Mouse (Mus musculus) induced T-regulatory cell, adult 2 months (primary cell): ENCODE results near the gene Eps8.

Experiments
- DNase-seq: peaks from one replicate; pipeline ENCODE4 v3.0.0-alpha.2; 2012; ENCODE audit warnings: low read depth

Eps8 gene

GRCm38 (mm10) chr6:137612071-137612547 is 42.6 kb downstream of the Eps8 start:
- DNase-seq: no peak

DNA sequence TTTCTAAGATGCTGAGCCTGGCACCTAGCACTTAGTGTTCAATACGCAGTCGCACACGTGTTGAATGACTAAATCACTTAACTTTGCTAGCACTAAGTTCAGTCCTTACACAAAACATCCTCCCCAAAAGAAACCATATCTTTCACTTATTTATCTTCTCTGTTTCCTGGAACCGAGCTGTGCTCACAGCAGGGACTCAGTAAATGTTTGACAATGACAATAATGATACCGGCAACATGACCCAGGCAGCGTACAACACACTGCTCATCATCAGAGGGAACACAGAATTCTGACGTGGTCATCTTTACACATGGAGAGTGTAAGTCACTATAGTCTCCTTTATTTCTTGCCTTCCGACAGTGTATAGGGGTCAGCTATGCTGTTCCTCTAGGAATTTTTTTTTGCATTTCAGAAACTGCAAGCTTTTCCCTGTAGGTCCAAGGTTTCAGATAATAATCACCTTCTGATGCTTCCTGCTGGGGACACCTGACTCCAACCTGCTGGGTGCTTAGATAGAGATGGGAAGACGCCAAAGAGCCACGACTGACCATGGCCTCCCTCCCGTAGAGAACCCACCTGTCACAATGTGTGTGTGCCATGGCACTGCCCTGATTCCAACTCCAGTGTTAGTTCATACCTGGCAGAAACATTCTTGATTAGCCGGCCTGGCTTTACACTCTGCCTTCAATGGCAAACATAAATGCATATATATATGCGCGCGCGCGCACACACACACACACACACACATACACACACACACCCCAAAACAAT is 46.3 kb downstream of the Eps8 start:
- DNase-seq: no peak

GRCm38 (mm10) chr6:137606541-137606940 is 48.1 kb downstream of the Eps8 start:
- DNase-seq: no peak

- no peak for DNase-seq
These were observed 50.0 kb downstream of the Eps8 start for GRCm38 (mm10) chr6:137604417-137605248.

- DNase-seq: no peak
These were observed 56.4 kb downstream of the Eps8 start for GRCm38 (mm10) chr6:137598306-137598705.

DNA sequence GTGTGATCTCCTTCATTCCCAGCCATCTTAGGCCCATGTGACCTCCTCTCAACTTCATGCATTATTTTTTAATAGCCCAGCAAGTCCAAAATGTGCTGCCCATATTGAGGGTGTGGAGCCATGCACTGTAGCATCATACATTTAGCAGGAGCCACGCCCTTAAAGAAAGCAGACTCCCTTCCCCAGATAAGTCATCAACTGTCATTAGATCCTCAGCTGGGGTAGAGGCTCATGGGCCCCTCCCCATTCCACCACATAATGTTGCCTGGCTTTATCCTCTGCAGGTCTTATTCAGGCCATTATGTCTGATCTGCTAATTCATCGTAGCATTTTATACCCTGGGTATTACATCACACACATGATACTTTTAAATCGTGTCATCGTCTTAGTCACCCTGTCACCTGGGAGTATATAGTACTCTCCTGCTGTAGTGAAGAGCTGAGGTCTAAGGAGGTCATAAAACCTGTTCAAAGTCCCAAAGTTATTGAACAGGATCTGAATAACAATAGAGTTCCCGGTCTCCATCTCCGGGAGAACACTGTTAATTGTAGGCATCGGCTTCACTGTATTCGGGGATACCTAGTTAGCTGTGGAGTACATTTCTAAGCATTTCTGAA is 57.1 kb downstream of the Eps8 start:
- DNase-seq: no peak

- DNase-seq: no peak
These were observed 62.1 kb downstream of the Eps8 start for GRCm38 (mm10) chr6:137592582-137592981.

GRCm38 (mm10) chr6:137589245-137589618 is 65.4 kb downstream of the Eps8 start:
- no peak for DNase-seq

GRCm38 (mm10) chr6:137588481-137589244 is 66.0 kb downstream of the Eps8 start:
- DNase-seq: no peak

DNA sequence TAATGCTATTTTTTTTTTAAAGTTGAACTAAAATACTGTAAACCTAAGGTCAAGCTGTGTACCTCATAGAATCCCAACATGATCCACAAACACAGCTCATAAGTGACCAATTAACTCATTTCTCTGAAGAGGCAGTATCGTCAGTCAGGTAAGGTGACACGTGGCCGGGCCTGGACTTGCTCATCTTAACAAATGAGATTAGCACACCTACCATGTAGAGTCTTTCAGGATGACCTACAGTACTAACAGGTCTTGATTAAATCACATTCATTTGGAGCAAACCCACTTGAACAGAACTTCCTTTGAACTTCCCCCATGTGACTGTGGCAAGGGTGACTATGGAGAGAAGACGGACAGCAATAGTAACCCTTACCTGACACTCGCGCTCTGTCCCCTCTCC is 66.8 kb downstream of the Eps8 start:
- no peak for DNase-seq

DNA sequence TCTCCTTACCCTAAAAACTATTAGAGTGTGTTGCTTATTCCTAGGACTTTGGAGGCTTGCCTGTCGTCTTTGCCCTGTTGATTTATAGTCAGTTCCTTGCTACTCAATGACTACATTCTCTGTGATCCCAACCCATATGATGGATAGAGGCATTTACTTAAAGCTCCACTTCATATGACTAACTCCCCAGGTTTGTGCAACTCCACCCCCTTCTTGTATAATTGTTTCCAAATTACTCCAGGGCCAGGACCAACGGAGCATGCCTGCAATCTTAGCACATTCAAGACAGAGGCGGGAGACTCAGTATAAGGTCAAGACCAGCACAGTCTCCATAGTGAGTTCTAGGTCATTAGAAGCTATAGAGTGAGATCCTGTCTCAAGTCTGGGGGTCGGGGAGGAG is 69.4 kb downstream of the Eps8 start:
- DNase-seq: no peak

DNA sequence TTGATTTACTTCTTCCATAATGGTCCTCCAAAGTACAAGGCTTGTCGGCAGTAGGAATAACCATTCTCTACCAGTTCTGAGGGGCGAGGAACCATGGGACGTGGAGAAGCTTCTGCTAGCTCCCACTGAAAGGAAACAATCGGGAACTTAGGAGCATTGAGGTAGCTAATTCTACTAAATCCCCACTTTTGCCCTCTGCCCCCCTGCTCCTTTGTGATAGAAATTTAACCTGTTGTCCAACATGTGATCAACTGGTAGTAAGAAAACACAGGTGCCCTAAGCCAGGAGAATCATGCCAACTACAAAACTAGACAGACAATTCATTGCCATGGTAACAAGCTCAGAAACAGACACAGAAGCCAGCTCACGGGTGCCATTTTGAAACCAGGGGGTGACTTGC is 71.6 kb downstream of the Eps8 start:
- no peak for DNase-seq

DNA sequence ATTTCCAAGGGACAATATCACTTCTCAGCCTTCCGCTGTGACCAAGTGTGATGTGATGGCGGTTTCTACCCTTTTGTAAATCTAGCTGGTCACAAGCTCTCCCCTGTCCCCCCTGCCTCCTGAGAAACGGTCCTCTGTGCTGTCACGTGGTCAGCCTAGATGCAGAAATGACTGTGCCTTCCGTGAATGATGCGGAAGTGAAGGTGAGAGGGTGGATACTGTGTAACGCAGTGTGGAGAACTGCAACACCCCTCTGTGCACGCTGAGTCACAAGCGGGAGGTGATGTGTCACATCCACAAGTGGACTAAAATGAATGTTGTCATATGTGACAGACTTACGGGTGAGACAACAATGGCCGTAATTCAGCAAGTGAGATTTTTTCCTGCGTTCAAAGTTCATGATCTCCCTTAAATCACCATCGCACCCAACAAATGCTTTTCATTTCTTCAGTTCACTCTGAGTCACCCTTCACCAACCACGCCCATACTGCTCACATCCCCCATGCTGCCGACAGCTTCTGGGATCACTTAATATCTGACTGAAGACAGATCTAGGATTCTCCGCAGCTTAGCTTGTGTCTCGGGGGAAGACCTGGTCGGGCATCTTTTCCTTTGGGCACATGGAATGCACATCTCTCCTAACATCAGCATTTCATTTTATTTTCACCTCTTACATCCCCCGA is 72.3 kb downstream of the Eps8 start:
- peak; percentile 32 for DNase-seq

- no peak for DNase-seq
These were observed 73.2 kb downstream of the Eps8 start for GRCm38 (mm10) chr6:137581331-137582010.

GRCm38 (mm10) chr6:137580503-137580902 is 74.2 kb downstream of the Eps8 start:
- DNase-seq: no peak

GRCm38 (mm10) chr6:137576670-137577371 is 77.9 kb downstream of the Eps8 start:
- no peak for DNase-seq

- DNase-seq: no peak
These were observed 78.6 kb downstream of the Eps8 start for GRCm38 (mm10) chr6:137576091-137576490.

DNA sequence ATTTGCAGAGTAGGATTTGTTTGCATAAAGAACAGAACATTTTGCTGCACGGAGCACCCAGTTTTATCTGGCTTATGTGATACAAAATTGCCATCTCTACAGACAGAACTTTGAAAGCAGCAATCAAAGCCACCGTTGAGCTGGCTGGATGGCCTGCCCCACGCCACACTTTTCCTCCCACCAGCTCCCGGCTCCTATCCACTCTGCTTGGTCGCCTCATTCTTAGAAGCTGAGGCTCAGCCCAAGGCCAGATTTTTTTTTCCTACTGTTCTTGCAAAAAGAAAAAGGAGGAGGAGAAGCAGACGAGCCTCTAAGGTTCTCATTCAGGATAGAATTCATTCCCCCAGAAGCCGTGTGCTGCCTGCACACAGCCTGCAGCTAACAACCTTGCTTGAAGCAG is 80.8 kb downstream of the Eps8 start:
- DNase-seq: no peak

DNA sequence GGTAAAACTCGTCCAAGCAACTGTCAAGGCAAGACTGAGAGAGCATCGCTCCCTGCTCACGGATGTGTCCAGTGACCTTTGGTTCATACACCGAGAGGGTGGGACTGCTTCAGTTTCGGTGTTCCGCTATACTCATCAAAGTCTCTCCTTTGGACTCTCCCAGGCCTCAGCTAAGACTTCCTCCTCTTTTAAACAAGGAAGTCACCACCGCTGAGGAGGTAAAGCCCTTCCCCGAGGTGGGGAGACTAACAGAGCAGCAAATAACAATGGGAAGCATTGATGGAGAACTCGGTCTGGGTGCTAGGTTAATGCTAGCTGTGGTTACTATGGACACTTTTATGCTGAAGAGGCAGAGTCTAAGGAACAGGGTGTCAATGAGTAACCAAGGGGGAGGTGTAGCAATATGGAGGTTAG is 84.0 kb downstream of the Eps8 start:
- no peak for DNase-seq

DNA sequence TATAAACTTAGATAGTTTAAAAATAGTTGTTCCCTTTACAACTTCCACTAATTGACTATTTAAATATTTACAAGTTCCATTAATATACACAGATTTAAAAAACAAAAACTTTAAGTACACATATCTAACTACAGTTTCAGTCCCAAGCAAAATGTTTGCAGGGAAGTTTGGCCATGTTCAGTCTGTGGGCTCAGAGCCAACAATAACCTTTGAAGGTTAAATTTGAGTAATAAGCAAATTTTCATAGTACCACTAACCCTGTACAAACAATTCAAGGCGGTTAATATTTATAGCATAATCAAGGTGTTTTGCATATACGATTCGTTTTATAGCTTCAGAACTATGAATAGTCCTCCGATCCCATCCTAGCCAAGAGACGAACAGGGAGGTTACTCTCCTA is 84.7 kb downstream of the Eps8 start:
- DNase-seq: no peak
